Mouse (Mus musculus) neural tube, embryonic 15.5 days (tissue): ENCODE data around the gene Mgat5. TPM values are rescaled to one million over a fixed set of nuclear protein-coding genes. Genes with fewer than 3 reads are reported as not detected.

Source experiments
- ATAC-seq: fragments of 200-750 bp; cut with Nextera tagmentation; 2 replicates; pipeline ENCODE4 v1.8.0; 2017; ENCODE audit warnings: mild to moderate bottlenecking, moderate TSS enrichment, moderate library complexity; ENCODE audit not compliant: low FRiP score
- H3K27ac ChIP-seq: fragments of 300-500 bp; sonication (generic); replicated peaks from 2 replicates; pipeline ENCODE4 v1.5.1; 2015; ENCODE audit warnings: mild to moderate bottlenecking, inconsistent platforms
- H3K27me3 ChIP-seq: fragments of 300-500 bp; sonication (generic); replicated peaks from 2 replicates; pipeline ENCODE4 v1.6.1; 2015; ENCODE audit warnings: inconsistent platforms
- H3K36me3 ChIP-seq: fragments of 300-500 bp; sonication (generic); 2 replicates; pipeline ENCODE4 v1.6.1; 2015; ENCODE audit warnings: inconsistent platforms
- H3K4me1 ChIP-seq: fragments of 300-500 bp; sonication (generic); 2 replicates; pipeline ENCODE4 v1.6.1; 2015; ENCODE audit warnings: inconsistent platforms
- H3K4me2 ChIP-seq: fragments of 300-500 bp; sonication (generic); 2 replicates; pipeline ENCODE4 v1.6.1; 2015; ENCODE audit warnings: inconsistent platforms, mild to moderate bottlenecking, moderate library complexity
- H3K4me3 ChIP-seq: fragments of 300-500 bp; sonication (generic); replicated peaks from 2 replicates; pipeline ENCODE4 v1.5.1; 2015; ENCODE audit warnings: mild to moderate bottlenecking, inconsistent platforms
- H3K9ac ChIP-seq: fragments of 300-500 bp; sonication (generic); replicated peaks from 2 replicates; pipeline ENCODE4 v1.6.1; 2015; ENCODE audit warnings: mild to moderate bottlenecking, inconsistent platforms
- H3K9me3 ChIP-seq: fragments of 300-500 bp; sonication (generic); replicated peaks from 2 replicates; pipeline ENCODE4 v1.6.1; 2016; ENCODE audit warnings: inconsistent platforms
- WGBS: fragments of 180-500 bp; shearing (Covaris S2); methylation state at CpG from one replicate; pipeline ENCODE4 v1.1.7; 2015; ENCODE audit warnings: mixed read lengths; 5-methylcytosine and 5-hydroxymethylcytosine counted together
- polyA plus RNA-seq: library from polyadenylated mRNA; unstranded; fragments of >200 nt; fragmentation: Nextera tagmentation; extraction: Ambion mirVana; gene quantifications from 2 replicates; pipeline ENCODE4 v1.2.1, GENCODE M21; 2015

The Mgat5 gene
- polyA plus RNA-seq, 1 experiment from 2014 or later, result 13.3 TPM

GRCm38 (mm10) chr1:127267985-127268384 is 63.2 kb downstream of the Mgat5 start:
- no peak overlapping the region for H3K9ac ChIP-seq
- peak; percentile 23; the same call in 1 of the 2 replicates for ATAC-seq
- no peak overlapping the region for H3K4me3 ChIP-seq
- no peak overlapping the region for H3K27ac ChIP-seq
- H3K36me3 ChIP-seq, result no peaks in the 10 kb centered on the region
- no peak overlapping the region for H3K4me2 ChIP-seq
- H3K9me3 ChIP-seq, result no peaks in the 10 kb centered on the region
- no peaks in the 10 kb centered on the region for H3K27me3 ChIP-seq
- 67% methylated on average over 5 of the region's 5 CpGs for WGBS
- 0 out of 2 replicates have a peak, but pooled peaks cover 3% of the 10 kb centered on the region for H3K4me1 ChIP-seq

GRCm38 (mm10) chr1:127269343-127269742 is 64.5 kb downstream of the Mgat5 start:
- Histone ChIP-seq H3K36me3 (peaks cover 4% of the 10 kb centered on the region; the same call in 1 of the 2 replicates), H3K27ac (no peak overlapping the region), H3K9ac (no peak overlapping the region), H3K4me3 (no peak overlapping the region), H3K4me2 (no peak overlapping the region), H3K9me3 (no peaks in the 10 kb centered on the region), H3K4me1 (0 out of 2 replicates have a peak, but pooled peaks cover 3% of the 10 kb centered on the region), H3K27me3 (no peaks in the 10 kb centered on the region)
- no peak for ATAC-seq
- WGBS, result 72% methylated on average over 3 of the region's 3 CpGs

GRCm38 (mm10) chr1:127270273-127271020 is 65.6 kb downstream of the Mgat5 start:
- Histone ChIP-seq H3K4me1 (0 out of 2 replicates have a peak, but pooled peaks cover 3% of the 10 kb centered on the region), H3K27me3 (no peaks in the 10 kb centered on the region), H3K4me3 (no peak overlapping the region), H3K4me2 (no peak overlapping the region), H3K36me3 (peaks cover 4% of the 10 kb centered on the region; the same call in 1 of the 2 replicates), H3K9me3 (no peaks in the 10 kb centered on the region), H3K27ac (peak overlapping the region; percentile 42), H3K9ac (no peak overlapping the region)
- ATAC-seq, result peak; percentile 37; the same call in 1 of the 2 replicates
- 72% methylated on average over 13 of the region's 13 CpGs for WGBS

- peaks cover 4% of the 10 kb centered on the region; the same call in 1 of the 2 replicates for H3K36me3 ChIP-seq
- 92% methylated on average over 4 of the region's 4 CpGs for WGBS
- H3K27ac ChIP-seq, result no peak overlapping the region
- H3K9me3 ChIP-seq, result no peaks in the 10 kb centered on the region
- no peak overlapping the region for H3K4me2 ChIP-seq
- no peak overlapping the region for H3K9ac ChIP-seq
- H3K4me1 ChIP-seq, result 0 out of 2 replicates have a peak, but pooled peaks cover 3% of the 10 kb centered on the region
- ATAC-seq, result no peak
- H3K27me3 ChIP-seq, result no peaks in the 10 kb centered on the region
- no peak overlapping the region for H3K4me3 ChIP-seq
Measured at GRCm38 (mm10) chr1:127271156-127271555, 66.3 kb downstream of the Mgat5 start.

GRCm38 (mm10) chr1:127273363-127273762 is 68.5 kb downstream of the Mgat5 start:
- no peak overlapping the region for H3K9ac ChIP-seq
- no peaks in the 10 kb centered on the region for H3K27me3 ChIP-seq
- H3K9me3 ChIP-seq, result no peaks in the 10 kb centered on the region
- H3K4me1 ChIP-seq, result 0 out of 2 replicates have a peak, but pooled peaks cover 3% of the 10 kb centered on the region
- H3K4me2 ChIP-seq, result no peak overlapping the region
- WGBS, result 95% methylated on average over 5 of the region's 5 CpGs
- H3K27ac ChIP-seq, result no peak overlapping the region
- H3K36me3 ChIP-seq, result peaks cover 8% of the 10 kb centered on the region; the same call in 1 of the 2 replicates
- ATAC-seq, result no peak
- H3K4me3 ChIP-seq, result no peak overlapping the region

- Histone ChIP-seq H3K9me3 (no peaks in the 10 kb centered on the region), H3K9ac (no peak overlapping the region), H3K4me1 (no peaks in the 10 kb centered on the region), H3K27ac (no peak overlapping the region), H3K27me3 (no peaks in the 10 kb centered on the region), H3K4me2 (no peak overlapping the region), H3K36me3 (peaks cover 8% of the 10 kb centered on the region; the same call in 1 of the 2 replicates), H3K4me3 (no peak overlapping the region)
- ATAC-seq, result no peak
- WGBS, result 93% methylated on average over 3 of the region's 3 CpGs
Measured at GRCm38 (mm10) chr1:127275572-127276324, 70.9 kb downstream of the Mgat5 start.

GRCm38 (mm10) chr1:127278067-127278466 is 73.3 kb downstream of the Mgat5 start:
- H3K27me3 ChIP-seq, result no peaks in the 10 kb centered on the region
- peaks cover 8% of the 10 kb centered on the region; the same call in 1 of the 2 replicates for H3K36me3 ChIP-seq
- no peak overlapping the region for H3K27ac ChIP-seq
- no peaks in the 10 kb centered on the region for H3K9me3 ChIP-seq
- H3K4me3 ChIP-seq, result no peak overlapping the region
- no peak for ATAC-seq
- H3K9ac ChIP-seq, result no peak overlapping the region
- no peak overlapping the region for H3K4me2 ChIP-seq
- WGBS, result 96% methylated on average over 3 of the region's 3 CpGs
- no peaks in the 10 kb centered on the region for H3K4me1 ChIP-seq

- 100% methylated on average over 1 of the region's 1 CpGs for WGBS
- H3K36me3 ChIP-seq, result 0 out of 2 replicates have a peak, but pooled peaks cover 4% of the 10 kb centered on the region
- no peaks in the 10 kb centered on the region for H3K9me3 ChIP-seq
- no peak for ATAC-seq
- no peaks in the 10 kb centered on the region for H3K4me1 ChIP-seq
- H3K4me3 ChIP-seq, result no peak overlapping the region
- no peak overlapping the region for H3K27ac ChIP-seq
- H3K9ac ChIP-seq, result no peak overlapping the region
- no peaks in the 10 kb centered on the region for H3K27me3 ChIP-seq
- H3K4me2 ChIP-seq, result no peak overlapping the region
Measured at GRCm38 (mm10) chr1:127280256-127280655, 75.4 kb downstream of the Mgat5 start.

- Histone ChIP-seq H3K27ac (no peak overlapping the region), H3K9me3 (no peaks in the 10 kb centered on the region), H3K36me3 (no peaks in the 10 kb centered on the region; the same call in 1 of the 2 replicates), H3K4me1 (0 out of 2 replicates have a peak, but pooled peaks cover 1% of the 10 kb centered on the region), H3K4me3 (no peak overlapping the region), H3K9ac (no peak overlapping the region), H3K27me3 (no peaks in the 10 kb centered on the region), H3K4me2 (no peak overlapping the region)
- WGBS, result 55% methylated on average over 3 of the region's 3 CpGs
- no peak for ATAC-seq
Measured at GRCm38 (mm10) chr1:127284975-127285374, 80.2 kb downstream of the Mgat5 start.

GRCm38 (mm10) chr1:127287505-127287904 is 82.7 kb downstream of the Mgat5 start:
- 0 out of 2 replicates have a peak, but pooled peaks cover 4% of the 10 kb centered on the region for H3K4me1 ChIP-seq
- no peak for ATAC-seq
- no peaks in the 10 kb centered on the region for H3K9me3 ChIP-seq
- H3K4me3 ChIP-seq, result no peak overlapping the region
- no peaks in the 10 kb centered on the region for H3K27me3 ChIP-seq
- H3K36me3 ChIP-seq, result no peaks in the 10 kb centered on the region; the same call in 1 of the 2 replicates
- H3K9ac ChIP-seq, result no peak overlapping the region
- no peak overlapping the region for H3K4me2 ChIP-seq
- no peak overlapping the region for H3K27ac ChIP-seq
- WGBS, result 94% methylated on average over 6 of the region's 6 CpGs

GRCm38 (mm10) chr1:127290879-127291278 is 86.1 kb downstream of the Mgat5 start:
- no peak overlapping the region for H3K4me2 ChIP-seq
- WGBS, result 62% methylated on average over 9 of the region's 9 CpGs
- H3K27me3 ChIP-seq, result no peaks in the 10 kb centered on the region
- no peak for ATAC-seq
- no peak overlapping the region for H3K9ac ChIP-seq
- H3K36me3 ChIP-seq, result no peaks in the 10 kb centered on the region; the same call in 1 of the 2 replicates
- H3K9me3 ChIP-seq, result no peaks in the 10 kb centered on the region
- H3K4me3 ChIP-seq, result no peak overlapping the region
- H3K4me1 ChIP-seq, result peaks cover 10% of the 10 kb centered on the region
- H3K27ac ChIP-seq, result no peak overlapping the region
